Mouse (Mus musculus) liver, postnatal 0 days (tissue): ENCODE measurements around the gene Ttc9b.

Experiments used
- CTCF ChIP-seq: sonication (generic); IDR thresholded peaks from 2 replicates; pipeline ENCODE4 v1.5.1; 2016; ENCODE audit warnings: antibody characterized with exemption, low read depth
- EP300 ChIP-seq: IDR thresholded peaks from 2 replicates; pipeline ENCODE4 v1.6.1; 2016; ENCODE audit warnings: antibody characterized with exemption, low read depth, mild to moderate bottlenecking

DNA sequence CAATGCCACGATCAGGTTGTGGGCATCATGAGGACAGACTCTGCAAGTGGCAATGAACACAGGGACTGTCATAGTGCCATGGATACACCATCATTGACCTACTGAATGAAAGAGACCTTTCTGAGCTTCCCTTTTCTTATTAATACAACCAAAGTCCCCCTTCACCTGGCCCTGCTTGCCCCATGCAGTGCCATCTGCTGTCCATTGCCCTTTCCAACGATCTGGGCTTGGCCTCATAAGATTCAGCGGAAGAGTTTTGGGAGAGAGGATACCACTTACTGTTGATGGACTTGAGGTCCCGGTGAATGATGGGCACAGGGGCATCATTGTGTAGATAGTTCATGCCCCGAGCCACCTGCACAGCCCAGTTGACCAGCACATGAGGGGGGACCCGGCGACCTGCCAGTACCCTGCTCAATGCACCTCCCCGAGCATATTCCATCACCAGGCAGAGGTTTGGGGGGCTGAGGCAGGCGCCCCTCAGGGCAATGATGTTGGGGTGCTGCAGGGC lies 19.4 kb downstream of the Ttc9b start:
- TF ChIP-seq CTCF (0 out of 2 replicates have a peak, but pooled peaks have one; percentile 7), EP300 (no peak)
